Mouse (Mus musculus): ENCODE data around the gene Shf. TPM values are rescaled to one million over a fixed set of nuclear protein-coding genes. Genes with fewer than 3 reads are reported as not detected.
A peak's percentile ranks its signal among the peaks of the same experiment; 100 is the strongest.
"Not testable (repeated sequence)": the region's sequence is repeated elsewhere in the genome, so short reads cannot be mapped to it uniquely, and the experiment has no call there.

The Shf gene
- polyA plus RNA-seq, 1 experiment = not detected

DNA sequence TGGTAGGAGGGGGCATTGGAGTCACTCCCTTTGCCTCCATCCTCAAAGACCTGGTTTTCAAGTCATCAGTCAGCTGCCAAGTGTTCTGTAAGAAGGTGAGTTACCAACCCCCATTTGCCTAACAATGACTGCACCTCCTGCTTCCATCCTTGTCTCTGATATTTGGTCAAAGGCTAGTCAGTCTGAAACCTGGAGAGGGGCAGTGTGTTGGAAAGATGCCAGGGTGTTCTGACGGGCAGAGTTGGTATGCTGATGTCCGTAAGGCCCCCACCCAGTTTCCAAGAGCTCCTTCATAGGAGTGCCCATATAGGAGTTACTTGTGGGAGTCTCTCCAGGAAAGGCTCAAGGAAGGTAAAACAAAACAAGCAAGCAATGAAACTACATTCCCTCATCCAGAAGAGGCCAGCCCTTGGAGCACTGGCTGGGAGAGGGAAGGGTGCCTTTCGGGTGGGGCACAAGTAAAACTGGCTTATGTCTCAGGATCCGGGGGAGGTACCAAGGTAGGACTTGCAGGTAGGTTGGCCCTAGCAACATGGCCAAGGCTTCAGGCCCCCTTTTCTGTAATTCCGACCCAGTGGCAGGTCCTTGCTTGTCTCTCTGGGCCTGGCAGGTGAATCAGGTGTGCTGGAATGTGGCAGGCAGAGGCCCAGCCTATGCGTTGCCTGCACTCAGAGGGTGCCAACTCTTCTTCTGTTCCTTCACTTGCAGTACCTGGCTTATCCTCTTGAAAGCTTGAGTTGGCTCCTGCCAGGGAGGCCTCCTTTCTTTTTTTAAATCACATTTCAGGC lies 23.7 kb downstream of the Shf start:
- Histone ChIP-seq H3K4me1 (ENCODE audit: control insufficient read depth, insufficient read depth, low read length) (peaks cover 17% of the 10 kb centered on the region), H3K27ac (ENCODE audit: insufficient read depth, low read depth, low read length) (no peak overlapping the region), H3K4me3 (ENCODE audit: insufficient read depth, low read depth, low read length) (no peak overlapping the region)
- 88% methylated on average over 6 of the region's 6 CpGs for WGBS
- TF ChIP-seq CTCF (IDR thresholded peaks at IDR 0.05; ENCODE audit: insufficient read depth, low read depth, low read length) (no peak), POLR2A (IDR thresholded peaks at IDR 0.05; ENCODE audit: insufficient read depth, low read depth, low read length) (no peak)

DNA sequence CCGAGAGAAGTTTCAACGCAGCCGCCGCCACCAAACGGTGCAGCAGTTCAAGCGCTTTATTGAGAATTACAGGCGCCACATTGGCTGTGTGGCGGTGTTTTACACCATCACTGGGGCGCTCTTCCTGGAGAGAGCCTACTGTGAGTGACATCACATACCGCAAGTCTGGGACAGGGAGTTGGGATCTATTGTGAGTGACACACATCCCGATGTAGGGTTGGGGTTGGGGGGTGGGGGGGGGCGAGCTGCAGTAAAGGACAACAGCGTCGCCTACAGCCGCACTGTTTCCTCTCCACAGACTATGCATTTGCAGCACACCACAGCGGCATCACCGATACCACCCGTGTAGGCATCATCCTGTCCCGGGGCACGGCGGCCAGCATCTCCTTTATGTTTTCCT lies 31.7 kb downstream of the Shf start:
- no peaks in the 10 kb centered on the region for H3K4me1 ChIP-seq (ENCODE audit: control insufficient read depth, insufficient read depth, low read length)
- 66% methylated on average over 21 of the region's 21 CpGs for WGBS
- H3K27ac ChIP-seq (ENCODE audit: insufficient read depth, low read depth, low read length) = no peak overlapping the region
- H3K4me3 ChIP-seq (ENCODE audit: insufficient read depth, low read depth, low read length) = peak overlapping the region; percentile 9; the same call in 1 of the 2 replicates
- no peak for TF ChIP-seq POLR2A (IDR thresholded peaks at IDR 0.05; ENCODE audit: insufficient read depth, low read depth, low read length)
- no peak for TF ChIP-seq CTCF (IDR thresholded peaks at IDR 0.05; ENCODE audit: insufficient read depth, low read depth, low read length)

DNA sequence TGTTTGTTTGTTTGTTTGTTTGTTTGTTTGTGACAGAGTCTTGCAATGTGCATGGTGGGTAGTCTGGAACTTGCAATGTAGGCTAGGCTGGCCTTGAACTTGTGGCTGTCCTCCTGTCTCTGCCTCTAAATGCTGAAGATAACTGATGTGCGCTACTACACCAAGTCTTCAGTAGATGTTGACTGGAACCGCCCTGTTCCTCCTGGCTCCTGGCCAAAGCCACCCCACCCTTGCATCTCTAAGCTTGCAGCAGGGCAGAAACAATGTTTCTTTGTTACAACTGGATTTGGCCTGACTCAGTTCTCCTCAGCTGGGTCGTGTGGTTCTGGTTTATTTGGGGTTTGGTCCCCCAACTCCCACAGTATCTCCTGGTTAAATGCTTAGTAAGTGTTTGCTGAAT lies 34.8 kb downstream of the Shf start:
- H3K27ac ChIP-seq (ENCODE audit: insufficient read depth, low read depth, low read length) = no peak overlapping the region
- no peaks in the 10 kb centered on the region for H3K4me1 ChIP-seq (ENCODE audit: control insufficient read depth, insufficient read depth, low read length)
- H3K4me3 ChIP-seq (ENCODE audit: insufficient read depth, low read depth, low read length) = no peak overlapping the region
- 38% methylated on average over 3 of the region's 3 CpGs for WGBS
- TF ChIP-seq POLR2A (IDR thresholded peaks at IDR 0.05; ENCODE audit: insufficient read depth, low read depth, low read length) = no peak
- TF ChIP-seq CTCF (IDR thresholded peaks at IDR 0.05; ENCODE audit: insufficient read depth, low read depth, low read length) = no peak

DNA sequence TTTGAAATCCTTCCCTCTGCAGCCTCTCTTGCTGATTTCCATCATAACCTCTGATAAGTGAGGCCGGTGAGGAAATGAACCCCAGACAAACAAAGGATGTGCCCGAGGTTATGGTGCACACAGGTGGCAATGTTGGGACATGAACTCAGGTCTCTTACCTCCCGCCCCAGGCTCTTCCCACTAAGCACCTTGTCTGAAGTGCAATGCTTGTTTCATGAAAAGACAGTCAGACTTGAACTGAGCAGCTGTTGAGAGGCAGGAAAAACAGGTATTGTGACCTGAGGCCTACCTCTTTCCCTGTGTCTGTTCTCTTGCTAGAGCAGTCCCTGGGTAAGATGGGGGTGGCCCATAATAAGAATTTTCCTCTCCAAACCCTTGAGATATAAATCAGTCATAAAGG lies 36.7 kb downstream of the Shf start:
- whole genome bisulfite sequencing = 93% methylated on average over 3 of the region's 3 CpGs
- Histone ChIP-seq H3K27ac (ENCODE audit: insufficient read depth, low read depth, low read length) (no peak overlapping the region), H3K4me1 (ENCODE audit: control insufficient read depth, insufficient read depth, low read length) (no peaks in the 10 kb centered on the region), H3K4me3 (ENCODE audit: insufficient read depth, low read depth, low read length) (no peak overlapping the region)
- TF ChIP-seq CTCF (IDR thresholded peaks at IDR 0.05; ENCODE audit: insufficient read depth, low read depth, low read length) = no peak
- TF ChIP-seq POLR2A (IDR thresholded peaks at IDR 0.05; ENCODE audit: insufficient read depth, low read depth, low read length) = no peak

DNA sequence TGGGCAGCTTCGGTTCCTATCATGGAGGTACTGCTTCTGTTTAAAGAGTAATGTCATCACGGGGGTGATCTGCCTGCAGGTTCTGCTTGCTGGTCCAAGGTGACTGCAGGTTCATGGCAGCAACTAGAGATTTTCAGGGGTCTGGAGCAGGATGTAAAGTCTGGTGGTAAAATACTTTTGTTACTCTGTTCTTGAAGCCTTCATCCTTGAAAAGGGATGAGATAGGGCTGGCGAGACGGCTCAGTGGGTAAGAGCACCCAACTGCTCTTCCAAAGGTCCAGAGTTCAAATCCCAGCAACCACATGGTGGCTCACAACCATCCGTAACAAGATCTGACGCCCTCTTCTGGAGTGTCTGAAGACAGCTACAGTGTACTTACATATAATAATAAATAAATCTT lies 38.6 kb downstream of the Shf start:
- H3K27ac ChIP-seq (ENCODE audit: insufficient read depth, low read depth, low read length); H3K4me1 ChIP-seq (ENCODE audit: control insufficient read depth, insufficient read depth, low read length); H3K4me3 ChIP-seq (ENCODE audit: insufficient read depth, low read depth, low read length): not testable (repeated sequence)
- 88% methylated on average over 6 of the region's 6 CpGs for WGBS

DNA sequence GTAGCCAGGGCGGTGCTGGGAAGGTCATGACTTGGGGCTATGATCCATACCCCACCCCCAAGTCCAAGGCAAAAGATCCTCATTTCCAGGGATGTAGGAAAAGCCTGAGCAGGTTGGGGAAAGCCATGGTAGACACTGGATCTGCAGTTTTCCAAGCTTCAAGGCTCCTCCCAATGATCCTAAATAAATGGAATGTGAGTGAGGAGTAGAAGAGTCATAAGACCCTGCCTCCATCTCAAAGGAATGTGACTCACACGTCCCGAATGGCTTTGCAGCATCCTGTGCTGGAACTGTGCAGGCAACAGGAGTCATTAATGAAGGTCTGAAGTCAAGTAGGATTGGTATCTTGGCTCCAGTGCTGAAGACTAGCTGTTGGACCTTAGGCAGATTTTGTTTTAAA lies 41.0 kb downstream of the Shf start:
- TF ChIP-seq POLR2A (IDR thresholded peaks at IDR 0.05; ENCODE audit: insufficient read depth, low read depth, low read length) = no peak
- no peak for TF ChIP-seq CTCF (IDR thresholded peaks at IDR 0.05; ENCODE audit: insufficient read depth, low read depth, low read length)

DNA sequence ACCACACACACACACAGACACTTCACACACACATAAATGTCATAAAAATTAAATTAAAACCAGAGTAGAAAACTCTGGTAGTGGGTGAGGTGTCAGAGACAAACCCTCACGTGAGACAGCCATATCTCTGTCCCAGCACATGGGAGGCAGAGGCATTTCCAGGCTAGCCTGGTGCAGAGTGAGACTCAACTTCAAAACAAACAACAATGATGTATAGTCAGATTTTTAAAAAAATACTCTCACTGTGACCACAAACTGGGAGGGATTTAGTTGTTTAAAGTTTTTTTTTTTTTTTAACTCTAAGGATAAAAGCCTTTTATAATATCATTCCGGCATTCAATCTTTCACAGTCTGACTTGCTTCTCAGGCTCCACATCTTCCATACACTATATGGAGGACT lies 43.6 kb downstream of the Shf start:
- TF ChIP-seq CTCF (IDR thresholded peaks at IDR 0.05; ENCODE audit: insufficient read depth, low read depth, low read length) = no peak
- no peak for TF ChIP-seq POLR2A (IDR thresholded peaks at IDR 0.05; ENCODE audit: insufficient read depth, low read depth, low read length)
- no peaks in the 10 kb centered on the region for H3K4me1 ChIP-seq (ENCODE audit: control insufficient read depth, insufficient read depth, low read length)
- 62% methylated on average over 2 of the region's 2 CpGs for WGBS

More for the DNA sequence above, 41.0 kb downstream of the Shf start:
- 75% methylated on average over 3 of the region's 3 CpGs for WGBS
- no peak overlapping the region for H3K4me3 ChIP-seq (ENCODE audit: insufficient read depth, low read depth, low read length)
- no peak overlapping the region for H3K27ac ChIP-seq (ENCODE audit: insufficient read depth, low read depth, low read length)
- no peaks in the 10 kb centered on the region for H3K4me1 ChIP-seq (ENCODE audit: control insufficient read depth, insufficient read depth, low read length)

DNA sequence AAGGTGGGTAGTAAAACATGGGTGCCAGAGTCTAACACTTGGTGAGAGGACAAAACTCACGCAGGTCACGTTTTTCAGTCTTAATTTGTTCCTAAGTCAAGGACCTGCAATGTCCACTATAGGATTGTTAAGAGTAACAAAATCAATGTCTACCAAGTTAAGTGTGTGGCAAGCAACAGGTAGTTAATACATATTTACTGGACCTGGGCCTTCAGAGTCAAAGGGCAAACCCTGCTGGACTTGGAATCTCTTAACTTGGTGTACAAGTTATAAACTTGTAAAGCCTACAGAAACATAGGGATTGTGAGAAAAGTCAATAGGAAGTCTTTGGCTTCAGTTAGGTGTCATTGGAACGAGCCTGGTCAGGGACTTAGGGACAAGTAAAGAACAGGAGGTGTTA lies 44.4 kb downstream of the Shf start:
- Histone ChIP-seq H3K4me1 (ENCODE audit: control insufficient read depth, insufficient read depth, low read length) (no peaks in the 10 kb centered on the region), H3K27ac (ENCODE audit: insufficient read depth, low read depth, low read length) (no peak overlapping the region), H3K4me3 (ENCODE audit: insufficient read depth, low read depth, low read length) (no peak overlapping the region)
- 84% methylated on average over 3 of the region's 3 CpGs for WGBS
- TF ChIP-seq CTCF (IDR thresholded peaks at IDR 0.05; ENCODE audit: insufficient read depth, low read depth, low read length) (no peak), POLR2A (IDR thresholded peaks at IDR 0.05; ENCODE audit: insufficient read depth, low read depth, low read length) (no peak)

More for the DNA sequence above, 43.6 kb downstream of the Shf start:
- Histone ChIP-seq H3K4me3 (ENCODE audit: insufficient read depth, low read depth, low read length) (no peak overlapping the region), H3K27ac (ENCODE audit: insufficient read depth, low read depth, low read length) (no peak overlapping the region)

DNA sequence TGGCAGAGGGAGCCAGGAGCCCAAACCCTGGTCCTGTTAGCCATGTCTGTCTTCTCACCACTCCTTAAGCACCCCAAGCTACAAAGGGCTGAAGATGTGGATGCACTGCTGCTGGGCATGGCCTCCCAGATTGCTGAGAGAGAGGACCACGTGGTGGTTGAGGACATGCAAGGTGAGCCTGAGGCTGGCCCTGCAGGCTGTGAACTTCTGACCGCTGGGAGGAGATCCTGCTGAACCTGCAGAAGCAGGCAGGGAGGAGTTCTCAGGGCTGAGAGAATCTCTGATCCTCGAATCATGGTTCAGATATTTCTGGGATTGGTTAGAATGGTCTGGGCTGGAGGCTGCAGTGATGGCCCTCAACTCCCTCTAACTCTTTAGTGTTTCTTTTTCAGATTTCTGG lies 45.0 kb downstream of the Shf start:
- WGBS = 70% methylated on average over 3 of the region's 3 CpGs

More for the DNA sequence above, 45.0 kb downstream of the Shf start:
- no peak overlapping the region for H3K4me3 ChIP-seq (ENCODE audit: insufficient read depth, low read depth, low read length)
- no peaks in the 10 kb centered on the region for H3K4me1 ChIP-seq (ENCODE audit: control insufficient read depth, insufficient read depth, low read length)
- TF ChIP-seq CTCF (IDR thresholded peaks at IDR 0.05; ENCODE audit: insufficient read depth, low read depth, low read length) (no peak), POLR2A (IDR thresholded peaks at IDR 0.05; ENCODE audit: insufficient read depth, low read depth, low read length) (no peak)
- no peak overlapping the region for H3K27ac ChIP-seq (ENCODE audit: insufficient read depth, low read depth, low read length)

All from olfactory bulb, adult 2 months (tissue).